Mouse (Mus musculus): ENCODE measurements around the gene Stox2.

The Stox2 gene

DNA sequence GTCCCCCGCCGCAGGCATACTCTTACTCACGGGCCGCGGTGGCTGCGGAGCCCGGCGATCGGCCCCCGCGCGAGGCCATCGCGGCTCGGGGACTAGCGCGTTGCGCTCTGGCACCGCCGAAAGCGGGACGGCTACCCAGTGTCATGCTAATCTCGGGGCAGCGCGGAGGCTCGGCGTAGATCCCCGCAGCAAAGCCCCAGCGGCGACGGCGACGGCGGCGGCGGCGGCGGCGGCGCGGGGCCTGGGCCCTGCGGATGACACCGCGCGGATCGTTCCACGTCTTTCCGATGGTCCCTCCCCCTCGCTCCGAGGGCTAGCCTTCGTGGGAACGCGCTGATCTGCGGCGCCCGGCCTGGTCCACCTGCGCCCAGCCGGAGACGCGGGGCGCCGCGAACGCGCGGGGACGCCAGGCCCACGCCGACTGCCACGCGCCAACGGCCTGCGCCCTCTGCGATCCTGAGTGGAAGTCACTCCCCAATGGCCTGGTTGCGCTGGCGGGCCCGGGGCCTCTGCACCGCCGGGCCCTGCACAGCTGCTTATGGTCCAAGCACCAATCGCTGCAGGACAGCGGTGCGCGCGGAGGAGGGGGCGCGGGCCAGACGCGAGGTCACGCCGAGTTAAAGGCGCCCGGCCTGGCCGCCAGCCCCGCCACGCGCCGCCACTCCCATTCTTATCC lies 157.2 kb downstream of the Stox2 start:
- DNase-seq: peak; percentile 74

DNA sequence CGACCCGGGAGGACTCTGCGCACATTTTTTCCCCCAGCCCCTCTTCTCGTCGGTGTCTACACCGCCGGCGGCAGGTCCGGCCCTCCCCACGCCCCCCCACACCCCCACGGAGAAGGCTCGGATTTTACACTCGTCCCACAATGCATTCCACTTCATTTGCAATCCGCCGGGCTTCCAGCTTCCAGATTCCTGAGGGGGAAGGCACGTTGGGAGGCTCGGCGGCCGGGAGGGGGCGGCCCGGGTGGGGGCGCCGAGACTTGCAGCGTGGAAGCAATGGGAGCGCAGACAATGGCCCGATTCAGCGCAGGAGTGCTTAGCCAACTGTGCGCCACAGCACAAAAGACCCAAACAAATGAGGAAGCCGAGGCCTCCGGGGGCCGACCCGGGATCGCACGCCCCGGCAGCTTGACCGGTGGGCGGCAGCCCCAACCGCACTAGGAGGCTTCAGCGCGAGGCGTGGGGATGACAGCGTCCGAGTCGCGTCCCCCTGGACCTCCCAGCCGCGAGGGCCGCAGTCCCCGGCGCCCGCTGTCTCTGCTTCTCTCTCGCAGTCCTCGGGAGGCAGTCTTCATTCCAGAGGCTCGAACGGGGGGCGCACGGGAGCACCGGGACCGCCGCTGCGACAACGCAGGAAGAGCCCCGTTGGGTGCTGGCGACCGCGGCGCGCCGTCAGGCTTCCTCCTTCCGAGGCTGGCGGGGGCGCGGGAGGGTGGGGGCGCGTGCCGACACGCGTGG lies 157.9 kb downstream of the Stox2 start:
- peak; percentile 58 for DNase-seq

DNA sequence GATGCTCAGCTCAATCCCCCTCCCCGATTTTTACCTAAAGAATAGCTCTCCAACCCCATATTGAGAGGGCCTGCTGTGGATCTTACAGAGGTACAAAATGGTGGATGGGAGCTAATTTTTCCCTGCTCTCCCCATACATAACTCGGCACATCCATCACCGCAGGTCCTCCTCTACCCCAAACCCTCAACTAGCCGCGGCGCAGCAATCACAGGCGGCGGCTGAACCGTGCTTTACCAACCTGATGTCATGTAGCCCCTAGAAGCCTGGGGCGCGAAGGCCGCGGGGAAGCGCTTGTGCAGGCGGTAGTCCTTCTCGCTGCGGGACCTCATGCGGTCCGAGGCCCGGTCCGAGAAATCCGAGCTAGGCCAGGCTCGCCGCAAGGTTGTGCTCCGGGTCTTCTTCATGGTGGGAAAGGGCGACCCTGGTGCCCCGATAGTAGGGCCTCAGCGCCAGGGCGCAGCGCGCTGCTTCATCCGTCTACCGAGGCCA lies 158.5 kb downstream of the Stox2 start:
- DNase-seq: peak; percentile 55

DNA sequence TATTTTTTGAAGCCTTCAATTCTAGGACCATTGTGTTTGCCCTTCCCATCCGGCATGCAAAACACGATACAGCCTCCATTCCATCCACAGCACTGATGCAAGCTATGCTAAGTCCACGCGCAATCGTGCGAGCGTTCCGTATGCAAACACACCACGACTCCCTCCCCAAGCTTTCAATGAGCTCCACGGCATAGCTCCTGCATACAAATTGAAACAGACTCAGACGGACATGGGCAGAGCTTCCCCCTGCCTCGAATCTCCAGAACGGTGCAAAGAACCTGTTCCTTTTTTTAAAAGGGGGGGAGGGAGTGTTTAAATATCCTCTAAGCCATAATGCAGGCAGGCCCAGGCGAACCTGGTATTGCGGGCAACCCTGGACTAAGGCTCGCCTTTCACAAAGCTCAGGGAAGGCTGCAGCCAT lies 159.0 kb downstream of the Stox2 start:
- peak; percentile 35 for DNase-seq

DNA sequence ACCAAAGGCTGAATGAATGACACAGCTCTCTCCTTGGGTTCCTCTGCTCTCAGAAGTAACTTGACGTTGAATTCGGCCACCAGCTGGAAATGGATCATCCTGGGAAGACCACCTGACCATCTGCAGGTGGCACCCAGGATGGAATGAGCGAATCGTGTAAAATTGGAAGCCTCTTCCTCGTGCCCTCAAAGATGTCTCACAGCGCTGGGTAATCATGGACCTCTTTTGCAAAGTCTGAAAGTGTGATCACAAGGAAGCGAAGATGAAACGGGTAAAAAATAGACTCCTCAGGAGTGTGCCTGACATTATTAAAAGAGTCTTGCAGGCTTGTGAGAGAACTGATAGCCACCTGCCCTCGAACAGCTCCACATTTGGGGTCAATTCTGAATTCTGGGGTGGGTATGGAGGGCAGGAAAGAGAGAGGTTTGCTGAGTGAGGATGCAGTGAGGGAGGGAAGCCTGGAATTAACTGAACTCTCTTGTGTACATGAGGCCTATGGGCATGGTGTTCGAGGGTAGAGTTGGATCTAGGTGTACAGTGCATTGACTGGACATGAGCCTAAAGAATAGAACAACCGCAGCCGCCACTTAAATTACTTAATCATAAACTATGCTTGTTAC lies 160.0 kb downstream of the Stox2 start:
- DNase-seq: no peak

GRCm38 (mm10) chr8:47285435-47285834 lies 160.7 kb downstream of the Stox2 start:
- DNase-seq: no peak

- no peak for DNase-seq
Measured at GRCm38 (mm10) chr8:47284329-47285326, 161.5 kb downstream of the Stox2 start.

DNA sequence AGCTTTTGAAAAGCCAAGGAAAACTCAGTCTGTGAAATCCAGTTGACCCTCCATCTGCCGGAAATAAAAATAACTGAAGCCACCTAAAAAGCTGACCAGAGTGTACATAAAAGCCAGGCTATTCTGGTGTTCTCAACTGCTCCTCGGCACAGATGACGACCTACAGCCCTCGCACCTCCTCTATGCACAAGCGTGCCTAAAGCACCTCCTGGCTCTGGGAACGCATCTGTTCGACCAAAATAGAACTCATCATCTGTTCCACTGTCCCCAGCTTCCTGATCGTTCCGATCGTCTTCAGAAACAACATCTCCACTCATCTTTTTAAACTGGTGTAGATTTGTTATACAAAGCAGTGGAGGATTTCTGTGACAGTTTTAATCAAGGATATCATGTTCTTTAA lies 166.3 kb downstream of the Stox2 start:
- DNase-seq: no peak

GRCm38 (mm10) chr8:47278211-47278610 lies 168.0 kb downstream of the Stox2 start:
- no peak for DNase-seq

- no peak for DNase-seq
Measured at GRCm38 (mm10) chr8:47268931-47269330, 177.2 kb downstream of the Stox2 start.

DNA sequence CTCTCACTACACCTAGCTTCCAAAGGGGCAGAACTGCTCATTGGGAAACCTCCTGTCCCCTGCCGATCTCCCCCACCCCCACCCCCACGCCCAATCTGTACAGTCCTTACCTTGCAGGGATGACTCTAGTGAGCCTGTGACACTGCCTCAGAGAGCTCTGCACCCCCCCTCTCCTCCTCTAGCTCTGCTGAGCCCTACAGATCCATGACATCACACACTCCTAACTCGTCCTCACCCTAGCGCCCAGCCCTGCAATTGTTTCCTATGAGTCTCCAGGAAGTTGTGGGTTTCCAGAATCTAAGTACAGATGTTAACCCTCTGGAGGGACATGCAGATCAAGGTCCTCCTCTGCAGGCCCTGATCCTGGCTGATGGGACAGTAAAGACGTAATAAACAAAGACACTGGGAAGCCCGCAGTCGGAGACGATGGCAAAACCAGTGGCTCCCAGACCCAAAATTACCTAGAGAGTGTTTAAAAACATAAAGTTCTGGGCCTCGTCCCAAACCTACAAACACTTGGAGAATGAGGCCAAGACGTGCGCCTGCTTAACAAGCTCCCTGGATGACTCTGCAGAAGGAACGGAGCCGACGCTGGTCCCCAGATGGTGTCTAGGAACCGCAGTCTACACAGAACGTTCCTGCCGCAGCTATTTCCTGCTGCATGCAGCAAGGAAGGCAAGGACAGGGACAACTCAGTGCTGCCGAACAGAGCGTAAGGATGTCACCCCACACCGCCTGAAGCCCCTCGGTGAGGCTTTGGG lies 177.9 kb downstream of the Stox2 start:
- DNase-seq: peak; percentile 40

DNA sequence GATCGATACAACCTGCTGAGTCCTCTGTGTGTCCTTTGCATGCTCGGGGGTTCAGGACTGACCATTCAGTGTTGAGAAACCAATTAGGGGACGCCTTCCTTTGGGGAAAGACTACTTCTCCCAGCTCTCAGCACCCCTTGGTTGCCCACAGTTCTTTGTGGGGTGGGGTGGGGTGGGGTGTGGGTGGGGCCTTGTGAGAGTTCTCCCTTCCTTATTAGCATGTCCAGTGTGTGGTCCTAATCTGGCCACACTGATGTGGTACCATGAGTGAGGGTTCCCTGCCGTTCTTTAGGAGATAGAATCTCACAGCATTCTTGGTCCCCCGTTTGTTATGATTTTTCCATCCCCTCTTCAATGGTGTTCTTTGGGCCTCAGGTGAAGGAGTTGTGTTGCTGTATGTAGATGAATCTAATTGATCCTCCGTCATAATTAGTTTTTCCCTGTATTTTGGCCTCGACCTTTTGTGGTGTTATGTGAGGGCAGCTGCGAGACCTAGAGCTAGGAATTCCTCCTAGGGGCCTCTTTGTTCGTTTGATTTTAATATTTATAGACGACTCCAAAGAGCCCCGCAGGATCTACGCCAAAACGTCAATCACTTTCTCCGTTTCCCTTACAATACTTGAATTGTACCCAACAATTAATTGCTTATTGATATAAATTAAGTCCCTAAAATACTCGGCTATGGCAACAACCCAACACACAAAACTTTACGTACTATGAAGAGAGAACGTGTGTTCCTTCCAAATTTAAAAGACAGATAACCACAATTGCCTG lies 182.9 kb downstream of the Stox2 start:
- DNase-seq: no peak

DNA sequence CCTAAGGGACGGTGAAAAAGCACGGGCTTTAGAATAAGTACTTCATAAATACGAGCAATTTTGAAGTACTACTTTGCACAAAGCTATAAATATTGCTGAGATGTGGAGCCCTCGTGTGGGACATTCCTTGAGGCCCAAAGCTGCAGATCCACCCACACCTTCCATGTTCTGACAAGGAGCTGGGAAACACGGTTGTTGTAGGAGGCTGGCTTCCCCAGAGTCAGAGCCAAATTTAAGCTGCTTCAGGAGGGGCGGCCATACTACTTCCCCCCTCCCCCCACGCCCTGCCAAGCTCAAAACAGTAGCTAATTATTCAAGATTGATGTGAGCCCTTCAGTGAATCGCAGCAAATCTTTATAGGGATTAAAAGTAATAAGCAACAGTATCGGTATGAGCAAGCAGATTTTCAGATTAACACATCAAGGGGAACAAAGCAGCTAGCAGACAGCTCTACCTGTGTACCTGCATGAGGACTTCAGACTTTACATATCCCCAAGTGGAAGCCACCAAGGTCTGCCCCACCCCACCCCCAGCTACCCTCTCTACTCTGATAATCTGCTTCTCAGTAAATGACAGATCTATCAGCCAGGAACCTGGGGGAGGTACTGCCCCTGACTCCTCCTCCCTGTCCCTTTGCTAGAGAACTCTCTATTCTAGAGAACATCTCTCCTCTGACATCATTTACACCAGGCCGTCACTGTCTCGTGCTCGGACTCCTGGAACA lies 185.2 kb downstream of the Stox2 start:
- no peak for DNase-seq

DNA sequence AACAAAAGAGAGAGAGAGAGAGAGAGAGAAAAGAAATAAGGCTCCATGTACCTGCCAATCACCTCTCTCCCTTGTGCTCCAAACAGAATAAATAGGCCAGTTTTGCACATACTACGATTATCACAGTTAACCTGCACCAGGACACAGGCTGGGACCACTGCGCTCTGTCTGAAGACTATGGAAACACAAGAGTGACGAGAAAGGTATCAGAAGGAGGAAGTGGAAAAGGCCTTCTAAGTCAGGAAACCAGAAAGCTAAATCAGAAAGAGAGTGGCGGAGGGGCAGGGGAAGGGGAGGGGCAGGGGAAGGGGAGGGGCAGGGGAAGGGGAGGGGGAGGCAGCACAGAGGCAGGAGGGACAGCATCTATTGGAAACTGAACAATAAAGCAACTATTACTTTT lies 195.3 kb downstream of the Stox2 start:
- DNase-seq: no peak

GRCm38 (mm10) chr8:47245116-47245515 lies 201.0 kb downstream of the Stox2 start:
- DNase-seq: no peak

DNA sequence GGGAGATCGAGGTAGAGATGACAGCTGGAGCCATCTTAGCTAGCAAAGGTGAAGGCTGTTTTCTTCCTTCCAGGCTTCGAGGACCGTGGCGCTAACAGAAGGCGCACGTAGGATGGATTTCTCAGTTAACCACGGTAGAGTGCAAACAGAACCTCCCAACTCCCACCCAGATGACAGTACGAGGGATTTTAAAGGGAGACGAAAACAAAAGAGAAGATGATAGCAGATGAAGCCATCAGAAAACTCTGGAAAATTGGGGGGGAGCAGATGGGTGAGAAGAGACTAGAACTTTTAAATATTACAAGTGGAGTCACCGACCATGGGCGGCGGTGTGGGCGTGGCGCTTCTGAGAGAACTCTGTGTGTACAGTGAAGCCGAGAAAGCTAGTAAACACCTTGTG lies 202.0 kb downstream of the Stox2 start:
- no peak for DNase-seq

- no peak for DNase-seq
Measured at GRCm38 (mm10) chr8:47243631-47244030, 202.5 kb downstream of the Stox2 start.

GRCm38 (mm10) chr8:47243016-47243630 lies 203.0 kb downstream of the Stox2 start:
- peak; percentile 55 for DNase-seq

DNA sequence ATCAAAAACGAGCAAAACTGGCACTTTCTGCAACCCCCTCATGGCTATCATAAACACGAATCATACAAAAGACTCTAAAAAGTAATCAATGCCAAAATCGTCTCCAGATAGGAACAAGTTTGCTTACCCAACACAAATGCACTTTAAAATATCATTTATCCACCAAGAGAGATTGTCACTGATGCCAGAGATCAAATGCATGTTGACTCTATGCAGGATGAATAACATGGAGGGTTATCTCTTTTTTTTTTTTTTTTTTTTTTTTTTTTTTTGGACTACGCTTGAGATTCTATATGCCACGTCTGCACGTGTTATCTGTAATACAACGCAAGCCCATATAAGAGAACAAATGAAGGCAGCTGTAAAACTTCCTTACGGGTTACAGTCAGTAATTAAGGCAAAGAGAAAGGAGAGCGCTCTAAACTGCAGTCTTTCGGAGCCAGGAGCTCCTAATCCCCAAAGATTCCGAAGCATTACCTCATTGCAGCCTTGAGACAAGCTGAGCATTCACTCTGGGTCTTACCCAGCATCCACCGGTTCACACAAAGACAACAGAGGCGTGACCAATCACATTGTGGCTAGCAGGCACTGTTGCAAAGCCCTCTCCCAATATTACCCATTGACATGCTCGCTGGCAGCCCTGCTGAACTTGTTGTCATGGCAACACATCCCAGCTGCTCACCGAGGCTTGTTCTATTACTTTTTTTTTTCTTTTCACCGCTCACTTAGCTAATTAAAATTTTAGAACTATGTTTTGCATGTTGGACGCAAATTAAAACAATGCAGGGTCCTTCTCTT lies 203.8 kb downstream of the Stox2 start:
- DNase-seq: peak; percentile 86
